Mouse (Mus musculus): Measurements from ENCODE around the gene Il11ra1. TPM values are rescaled to one million over a fixed set of nuclear protein-coding genes. Genes with fewer than 3 reads are reported as not detected.
"Not testable (repeated sequence)": the region's sequence is repeated elsewhere in the genome, so short reads cannot be mapped to it uniquely, and the experiment has no call there.

The Il11ra1 gene
- polyA plus RNA-seq, 1 experiment = 2.2 TPM

DNA sequence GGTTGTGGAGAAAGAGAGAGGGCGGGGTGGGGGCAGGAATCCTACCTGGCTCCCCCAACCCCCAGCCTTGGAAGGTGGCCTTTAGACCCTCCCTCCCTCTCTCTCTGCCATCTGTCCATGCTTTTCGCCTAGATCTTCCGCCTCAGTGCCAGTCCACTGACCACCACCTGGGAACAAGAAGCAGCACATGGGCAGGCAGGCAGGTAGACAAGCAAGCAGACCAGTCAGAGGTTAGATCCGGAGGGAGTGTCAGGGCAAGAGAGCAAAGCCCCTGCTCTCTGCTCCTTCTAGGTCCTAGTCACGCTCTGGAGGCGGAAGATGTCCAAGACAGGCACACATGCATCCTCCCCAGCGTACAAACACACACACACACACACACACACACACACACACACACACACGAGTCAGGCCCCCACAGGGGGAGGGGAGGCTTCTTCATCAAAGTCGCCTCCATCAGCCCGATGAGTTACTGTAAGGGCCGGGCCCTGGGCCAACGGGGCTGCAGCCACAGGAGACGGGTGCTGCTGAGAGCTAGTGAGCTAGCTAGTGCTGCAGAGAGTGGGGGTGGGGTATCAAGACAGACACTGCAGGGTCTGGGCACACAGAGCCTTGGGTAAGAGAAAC lies 22.7 kb upstream of the Il11ra1 start:
- H3K36me3 ChIP-seq (replicated peaks; ENCODE audit: low read length) = no peaks in the 10 kb centered on the region
- TF ChIP-seq GATA1 (IDR thresholded peaks at IDR 0.05; ENCODE audit: borderline replicate concordance, low read length) (no peak), FLI1 (IDR thresholded peaks at IDR 0.05; ENCODE audit: low read length) (no peak)
- H3K9me3 ChIP-seq = no peaks in the 10 kb centered on the region
- no peak overlapping the region for H3K4me3 ChIP-seq (replicated peaks)
- peaks cover 89% of the 10 kb centered on the region for H3K27me3 ChIP-seq (replicated peaks)
- H3K4me1 ChIP-seq = no peaks in the 10 kb centered on the region

DNA sequence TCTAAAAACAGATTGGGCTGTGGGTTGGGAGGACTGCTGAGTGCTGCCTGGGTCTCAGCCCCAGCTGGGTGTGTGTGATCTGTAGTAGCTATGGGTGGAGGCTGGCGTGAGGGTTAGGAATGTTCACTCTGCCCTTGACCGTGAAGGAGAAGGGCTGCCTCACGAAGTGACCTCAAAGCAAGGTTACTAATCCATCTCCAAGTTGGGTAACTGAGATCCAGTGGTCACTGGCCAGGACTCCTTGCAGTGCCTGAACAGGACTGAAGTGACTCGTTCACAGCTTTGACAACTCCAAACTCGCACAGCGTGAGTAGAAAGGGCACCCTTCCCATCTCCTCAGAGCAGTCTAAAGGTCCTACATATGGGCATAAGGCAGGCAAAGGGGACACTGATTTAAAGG lies 20.9 kb upstream of the Il11ra1 start:
- no peaks in the 10 kb centered on the region for H3K36me3 ChIP-seq (replicated peaks; ENCODE audit: low read length)
- peaks cover 81% of the 10 kb centered on the region for H3K27me3 ChIP-seq (replicated peaks)
- H3K9me3 ChIP-seq = no peaks in the 10 kb centered on the region
- no peak overlapping the region for H3K4me3 ChIP-seq (replicated peaks)
- no peak for TF ChIP-seq GATA1 (IDR thresholded peaks at IDR 0.05; ENCODE audit: borderline replicate concordance, low read length)
- no peak for TF ChIP-seq FLI1 (IDR thresholded peaks at IDR 0.05; ENCODE audit: low read length)
- H3K4me1 ChIP-seq = no peaks in the 10 kb centered on the region

DNA sequence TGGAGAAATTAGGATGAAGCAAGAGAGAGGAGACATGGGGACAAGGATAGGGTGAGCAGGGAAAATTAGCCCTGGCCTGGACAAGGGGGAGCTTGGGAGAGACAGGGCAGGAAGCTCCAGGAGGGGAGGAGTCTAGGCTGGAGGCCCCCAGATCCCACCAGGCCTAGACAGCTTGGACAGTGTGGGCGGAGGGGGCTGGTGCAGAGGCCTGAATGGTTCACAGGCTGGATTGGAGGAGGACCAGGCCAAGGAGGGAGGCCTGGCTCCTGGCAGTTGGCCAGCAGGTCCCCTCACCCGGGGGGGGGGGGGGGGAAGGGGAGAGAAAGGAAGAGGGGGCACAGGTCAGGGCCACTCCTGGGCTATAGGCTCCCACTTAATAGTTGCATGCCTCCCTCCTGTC lies 20.5 kb upstream of the Il11ra1 start:
- TF ChIP-seq FLI1 (IDR thresholded peaks at IDR 0.05; ENCODE audit: low read length) = no peak
- TF ChIP-seq GATA1 (IDR thresholded peaks at IDR 0.05; ENCODE audit: borderline replicate concordance, low read length) = no peak
- H3K27me3 ChIP-seq (replicated peaks) = peaks cover 77% of the 10 kb centered on the region
- H3K4me1 ChIP-seq = no peaks in the 10 kb centered on the region
- no peaks in the 10 kb centered on the region for H3K9me3 ChIP-seq
- H3K4me3 ChIP-seq (replicated peaks) = no peak overlapping the region
- H3K36me3 ChIP-seq (replicated peaks; ENCODE audit: low read length) = no peaks in the 10 kb centered on the region

DNA sequence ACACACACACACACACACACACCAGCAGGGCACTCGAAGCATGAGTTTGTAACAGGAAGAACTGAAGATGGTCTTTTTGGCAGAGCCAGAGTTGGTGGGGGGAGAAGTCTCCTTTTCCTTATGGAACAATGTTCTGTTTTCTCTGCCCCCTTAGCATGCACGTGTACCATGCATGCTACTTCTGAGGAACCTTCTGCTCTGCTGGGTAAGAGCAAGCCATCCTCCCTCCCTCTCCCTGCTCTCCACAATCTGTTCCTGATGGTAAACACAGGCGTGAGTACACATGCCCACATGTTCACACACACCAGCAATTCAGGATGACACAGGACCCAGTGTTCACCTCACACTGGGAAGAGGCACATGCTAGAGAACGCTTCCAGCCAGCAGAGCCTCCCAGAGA lies 18.6 kb upstream of the Il11ra1 start:
- no peak for TF ChIP-seq FLI1 (IDR thresholded peaks at IDR 0.05; ENCODE audit: low read length)
- TF ChIP-seq GATA1 (IDR thresholded peaks at IDR 0.05; ENCODE audit: borderline replicate concordance, low read length) = no peak
- no peaks in the 10 kb centered on the region for H3K36me3 ChIP-seq (replicated peaks; ENCODE audit: low read length)
- no peaks in the 10 kb centered on the region for H3K9me3 ChIP-seq
- peaks cover 61% of the 10 kb centered on the region for H3K27me3 ChIP-seq (replicated peaks)
- no peak overlapping the region for H3K4me3 ChIP-seq (replicated peaks)
- H3K4me1 ChIP-seq = no peaks in the 10 kb centered on the region

DNA sequence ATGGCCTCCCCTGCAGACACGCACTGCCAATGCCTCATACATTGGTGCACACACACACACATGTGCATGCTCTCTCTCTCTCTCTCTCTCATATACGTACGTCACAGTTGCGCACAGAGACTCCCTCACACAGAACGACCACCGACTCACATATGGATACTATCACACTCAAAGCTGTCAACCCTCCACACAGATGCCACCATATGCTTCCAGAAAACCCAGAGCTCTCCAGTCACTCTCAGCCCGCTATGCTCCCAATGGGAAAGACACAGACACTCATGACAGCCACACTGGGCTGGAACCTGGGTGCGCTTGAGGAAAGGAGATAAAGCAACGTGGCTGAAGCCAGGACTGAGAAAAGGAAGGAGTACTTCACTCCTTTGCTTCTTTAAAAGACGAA lies 17.8 kb upstream of the Il11ra1 start:
- H3K4me1 ChIP-seq = no peaks in the 10 kb centered on the region
- no peaks in the 10 kb centered on the region for H3K9me3 ChIP-seq
- H3K36me3 ChIP-seq (replicated peaks; ENCODE audit: low read length) = no peaks in the 10 kb centered on the region
- TF ChIP-seq FLI1 (IDR thresholded peaks at IDR 0.05; ENCODE audit: low read length) (no peak), GATA1 (IDR thresholded peaks at IDR 0.05; ENCODE audit: borderline replicate concordance, low read length) (no peak)
- H3K4me3 ChIP-seq (replicated peaks) = peak overlapping the region; percentile 48
- peaks cover 54% of the 10 kb centered on the region for H3K27me3 ChIP-seq (replicated peaks)

DNA sequence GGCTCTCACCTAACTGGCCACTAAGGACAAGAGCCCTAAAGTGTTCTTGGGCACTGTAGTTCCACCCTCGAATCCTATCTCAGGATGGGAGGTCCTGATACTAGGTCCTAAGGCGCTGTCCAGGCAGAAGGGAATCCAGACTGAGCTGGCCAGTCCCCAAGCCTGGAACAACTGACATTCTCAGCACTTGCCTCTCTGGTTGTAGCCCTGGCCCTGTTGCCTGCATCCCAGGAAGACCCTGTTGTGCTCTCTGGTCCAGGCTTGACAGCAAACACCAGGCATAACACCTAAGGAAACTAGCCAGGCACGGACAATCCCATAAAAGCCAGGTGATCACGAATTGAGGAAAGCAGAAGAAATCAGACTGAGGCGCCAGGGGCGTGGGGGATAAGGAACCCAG lies 17.0 kb upstream of the Il11ra1 start:
- TF ChIP-seq FLI1 (IDR thresholded peaks at IDR 0.05; ENCODE audit: low read length) (no peak), GATA1 (IDR thresholded peaks at IDR 0.05; ENCODE audit: borderline replicate concordance, low read length) (no peak)
- Histone ChIP-seq H3K9me3 (no peaks in the 10 kb centered on the region), H3K36me3 (replicated peaks; ENCODE audit: low read length) (no peaks in the 10 kb centered on the region), H3K4me1 (no peaks in the 10 kb centered on the region), H3K4me3 (replicated peaks) (no peak overlapping the region), H3K27me3 (replicated peaks) (peaks cover 47% of the 10 kb centered on the region)

DNA sequence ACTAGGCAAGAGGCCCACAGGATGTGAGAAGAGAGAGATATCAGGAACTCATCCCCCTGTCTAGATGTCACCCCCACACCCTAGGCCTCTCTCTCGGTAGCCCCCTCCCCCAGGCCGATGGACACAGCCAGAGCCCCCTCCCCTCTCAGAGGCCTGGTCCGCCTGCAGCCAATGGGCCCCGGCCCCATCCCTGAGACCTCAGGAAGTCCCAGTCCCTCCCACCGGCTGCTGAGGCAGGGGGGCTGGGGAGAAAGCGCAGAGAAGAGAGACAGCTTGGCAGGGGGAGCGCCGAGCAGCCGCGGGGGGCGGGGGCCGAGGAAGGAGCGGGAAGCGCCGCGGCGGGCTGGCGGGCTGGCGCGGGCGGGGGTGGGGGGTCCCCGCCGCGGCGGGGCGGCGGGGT lies 16.5 kb upstream of the Il11ra1 start:
- not testable (repeated sequence) for H3K4me3 ChIP-seq (replicated peaks); H3K9me3 ChIP-seq; H3K36me3 ChIP-seq (replicated peaks; ENCODE audit: low read length); H3K4me1 ChIP-seq
- peaks cover 42% of the 10 kb centered on the region for H3K27me3 ChIP-seq (replicated peaks)

DNA sequence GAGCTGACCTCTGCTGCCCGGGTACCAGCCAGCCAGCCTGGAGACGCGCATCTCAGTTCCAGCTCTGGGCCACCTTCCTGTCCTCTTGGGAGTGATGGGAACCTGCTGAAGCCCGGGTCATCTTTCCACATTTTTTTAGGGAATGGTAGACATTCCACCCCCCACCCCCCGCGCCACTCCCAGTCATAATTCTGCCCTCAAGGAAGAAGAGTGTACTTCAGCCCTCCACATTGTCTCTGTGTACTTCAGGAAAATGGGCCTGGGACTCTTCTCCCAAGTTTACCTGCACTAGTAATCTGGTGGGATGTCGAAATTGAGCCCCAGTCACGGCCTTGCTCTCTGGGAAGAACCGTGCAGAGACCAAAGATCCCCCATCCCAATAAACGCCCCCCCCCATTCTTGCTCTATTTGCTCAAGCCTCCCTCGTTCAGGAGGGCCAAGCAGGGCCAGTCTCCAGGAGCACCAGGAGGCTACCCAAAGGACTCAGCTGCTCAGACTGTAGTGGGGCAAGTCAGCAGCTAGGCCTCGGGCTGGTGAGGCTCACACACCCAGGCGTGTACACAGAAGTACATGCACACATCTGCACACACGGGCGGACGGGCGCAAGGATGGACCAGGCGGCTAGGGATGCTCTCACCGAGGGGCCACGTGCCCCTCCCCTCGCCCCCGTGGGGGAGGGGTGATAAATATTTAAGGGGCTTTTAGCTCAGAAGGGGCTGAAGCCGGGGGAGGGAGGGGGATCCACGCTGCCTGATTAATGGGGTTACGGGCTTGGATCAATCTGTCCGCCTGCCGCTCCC lies 15.5 kb upstream of the Il11ra1 start:
- not testable (repeated sequence) for H3K9me3 ChIP-seq; H3K4me1 ChIP-seq; H3K36me3 ChIP-seq (replicated peaks; ENCODE audit: low read length); H3K4me3 ChIP-seq (replicated peaks)
- peaks cover 32% of the 10 kb centered on the region for H3K27me3 ChIP-seq (replicated peaks)

DNA sequence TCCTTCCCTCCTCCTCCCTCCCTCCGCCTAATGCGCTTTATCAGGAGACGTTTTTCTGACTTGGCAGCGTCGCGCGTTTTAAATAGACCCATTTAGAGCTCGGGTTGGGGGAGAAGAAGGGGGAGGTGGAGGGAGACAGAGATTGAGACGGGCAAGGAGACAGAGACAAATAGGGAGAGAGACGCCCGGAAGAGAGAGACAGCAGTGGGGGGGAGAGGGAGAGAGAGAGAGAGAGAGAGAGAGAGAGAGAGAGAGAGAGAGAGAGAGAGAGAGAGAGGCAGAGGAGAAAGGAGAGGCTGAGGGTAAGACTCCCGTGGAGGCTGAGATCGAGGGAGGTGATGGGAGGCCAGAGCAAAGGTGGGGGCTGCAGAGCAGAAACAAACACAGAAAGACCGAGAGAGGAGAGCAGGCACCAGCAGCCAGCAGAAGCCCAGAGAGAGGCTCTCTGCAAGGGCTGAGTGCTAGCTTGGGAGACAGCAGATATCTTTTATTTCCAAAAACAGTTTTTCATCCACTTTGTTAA lies 14.8 kb upstream of the Il11ra1 start:
- not testable (repeated sequence) for H3K36me3 ChIP-seq (replicated peaks; ENCODE audit: low read length); H3K4me3 ChIP-seq (replicated peaks); H3K9me3 ChIP-seq; H3K4me1 ChIP-seq
- H3K27me3 ChIP-seq (replicated peaks) = peaks cover 26% of the 10 kb centered on the region

DNA sequence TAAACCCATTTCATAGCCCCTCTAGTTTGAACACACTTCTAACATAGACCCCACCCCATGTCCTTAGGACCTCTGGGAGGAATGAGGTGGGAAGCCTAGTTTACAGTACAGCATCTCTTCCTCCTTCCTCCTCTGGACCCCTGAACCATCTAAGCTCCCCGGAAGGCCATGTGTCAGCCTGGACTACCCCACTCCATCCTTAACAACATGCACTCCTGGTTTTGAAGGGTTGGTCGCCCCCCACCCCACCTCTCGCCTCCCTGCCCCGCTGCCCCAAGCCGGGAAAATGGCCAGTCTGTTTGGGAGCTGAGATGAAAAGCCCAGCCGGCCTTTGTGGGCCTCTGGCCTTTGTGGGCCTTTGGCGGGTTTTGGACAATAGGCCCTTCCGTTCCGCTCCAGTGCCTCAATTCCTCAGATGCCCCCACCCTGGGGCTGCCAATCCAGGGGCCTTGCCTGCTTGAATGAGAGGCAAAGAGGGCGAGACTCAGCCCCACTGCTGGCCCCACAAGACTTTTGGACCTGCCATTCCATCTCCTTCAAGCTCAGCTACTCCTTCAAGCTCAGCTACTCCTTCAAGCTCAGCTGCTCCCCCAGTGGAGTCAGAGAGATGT lies 13.8 kb upstream of the Il11ra1 start:
- not testable (repeated sequence) for H3K4me3 ChIP-seq (replicated peaks); H3K4me1 ChIP-seq; H3K9me3 ChIP-seq; H3K36me3 ChIP-seq (replicated peaks; ENCODE audit: low read length)
- peaks cover 17% of the 10 kb centered on the region for H3K27me3 ChIP-seq (replicated peaks)

DNA sequence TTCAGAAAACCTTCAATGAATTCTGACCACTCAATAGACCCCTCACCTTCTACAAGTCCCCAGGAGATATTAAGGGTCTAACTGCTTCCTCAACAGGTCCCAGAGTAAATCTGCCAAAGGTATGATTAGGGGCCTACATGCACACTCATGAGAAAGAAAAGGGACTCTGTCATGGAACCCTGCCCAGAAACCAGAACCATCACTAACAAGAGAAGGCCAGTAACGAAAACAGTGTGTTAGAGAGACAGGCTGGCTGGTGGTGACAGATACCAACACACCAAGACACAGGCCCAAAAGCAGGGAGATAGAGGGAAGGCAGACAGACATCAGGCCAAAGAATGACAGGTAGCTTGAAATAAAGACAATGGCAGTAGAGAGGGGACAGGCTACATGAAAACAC lies 11.2 kb upstream of the Il11ra1 start:
- H3K9me3 ChIP-seq; H3K4me3 ChIP-seq (replicated peaks); H3K27me3 ChIP-seq (replicated peaks); H3K36me3 ChIP-seq (replicated peaks; ENCODE audit: low read length); H3K4me1 ChIP-seq: not testable (repeated sequence)

DNA sequence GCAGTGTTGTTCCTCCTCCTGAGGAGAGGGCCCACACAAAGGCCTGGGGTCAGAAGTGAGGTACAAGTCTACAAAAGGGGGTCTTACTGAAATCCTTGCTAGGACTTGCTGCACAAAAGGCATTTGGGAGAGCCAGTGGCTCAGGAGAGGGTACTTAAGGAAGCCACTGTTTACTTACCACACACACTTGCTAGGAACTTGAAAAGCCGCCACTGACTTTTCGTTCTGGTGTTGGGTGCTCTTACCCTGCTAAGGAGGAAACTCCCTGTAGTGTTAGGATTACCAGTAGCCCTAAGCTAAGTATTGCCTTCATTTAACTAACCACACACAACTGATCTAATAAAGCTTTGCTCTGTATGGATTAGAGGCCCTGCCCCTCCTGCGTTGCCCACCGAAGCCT lies 9.8 kb upstream of the Il11ra1 start:
- not testable (repeated sequence) for H3K4me1 ChIP-seq; H3K4me3 ChIP-seq (replicated peaks); H3K36me3 ChIP-seq (replicated peaks; ENCODE audit: low read length); H3K9me3 ChIP-seq; H3K27me3 ChIP-seq (replicated peaks)

DNA sequence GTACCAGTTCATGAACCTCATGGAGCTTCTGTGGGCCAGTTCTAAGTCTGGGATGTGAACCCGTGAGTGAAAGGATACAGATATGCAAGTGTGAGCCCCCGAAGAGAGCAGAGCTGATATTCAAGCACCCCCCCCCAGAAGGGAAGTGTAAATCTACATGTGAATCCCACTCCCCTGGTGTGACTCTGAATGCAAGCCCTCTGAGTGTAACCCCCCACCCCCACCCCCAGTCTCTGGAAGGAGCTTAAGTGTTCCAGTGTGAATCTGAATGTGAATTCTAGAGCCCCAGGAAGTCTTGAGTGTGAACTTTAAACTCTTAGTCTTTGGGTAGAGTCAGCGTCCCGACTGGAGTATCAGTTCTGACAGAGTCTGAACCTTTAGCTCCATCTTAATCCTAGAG lies 6.3 kb upstream of the Il11ra1 start:
- not testable (repeated sequence) for H3K4me3 ChIP-seq (replicated peaks); H3K9me3 ChIP-seq; H3K36me3 ChIP-seq (replicated peaks; ENCODE audit: low read length); H3K4me1 ChIP-seq
- H3K27me3 ChIP-seq (replicated peaks) = peaks cover 15% of the 10 kb centered on the region

DNA sequence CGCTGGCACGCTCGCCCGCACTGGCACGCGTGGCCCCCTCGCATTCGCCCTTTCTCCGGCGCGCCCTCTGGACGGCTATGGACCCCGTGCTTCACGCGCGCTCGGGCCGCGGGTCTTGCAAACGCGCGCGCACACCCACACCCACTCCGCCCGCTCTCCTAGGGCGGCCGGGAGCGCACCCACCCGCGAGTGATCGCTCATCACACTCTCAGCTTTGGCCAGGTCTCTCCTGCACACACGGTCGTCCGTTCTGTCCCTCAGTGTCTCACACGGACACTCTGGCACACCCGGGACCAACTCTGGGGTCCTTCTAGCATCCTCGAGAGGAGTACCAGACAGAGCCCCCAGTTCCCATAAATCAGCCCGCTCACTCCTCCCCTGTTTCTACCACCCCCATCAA lies 4.0 kb upstream of the Il11ra1 start:
- not testable (repeated sequence) for H3K4me1 ChIP-seq; H3K4me3 ChIP-seq (replicated peaks); H3K9me3 ChIP-seq; H3K36me3 ChIP-seq (replicated peaks; ENCODE audit: low read length)
- H3K27me3 ChIP-seq (replicated peaks) = peaks cover 15% of the 10 kb centered on the region

DNA sequence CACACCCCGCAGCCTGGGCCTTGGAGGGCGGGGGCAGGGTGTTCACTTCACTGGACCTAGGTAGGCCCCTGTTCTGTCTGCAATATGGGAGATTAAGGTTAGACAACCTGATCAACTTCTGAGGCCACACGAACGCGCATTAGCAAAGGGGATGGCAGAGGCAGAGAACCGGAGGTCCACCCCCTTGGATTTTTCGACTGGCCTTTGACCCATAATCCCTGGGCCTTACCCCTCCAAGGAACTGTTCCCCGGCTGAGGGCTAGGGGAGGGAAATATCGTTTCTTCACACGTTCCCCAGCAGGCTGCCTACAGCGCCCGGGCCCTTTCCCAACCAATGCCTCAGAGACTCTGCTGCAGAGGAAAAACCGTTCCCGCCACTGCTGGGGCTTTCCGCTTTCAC lies 3.3 kb upstream of the Il11ra1 start:
- not testable (repeated sequence) for H3K36me3 ChIP-seq (replicated peaks; ENCODE audit: low read length); H3K9me3 ChIP-seq; H3K4me3 ChIP-seq (replicated peaks); H3K4me1 ChIP-seq
- H3K27me3 ChIP-seq (replicated peaks) = peaks cover 15% of the 10 kb centered on the region
